Mouse (Mus musculus): ENCODE data around the gene Dhx33.

GRCm38 (mm10) chr11:71005046-71005445, 809 bp upstream of the Dhx33 start:
- TF ChIP-seq GABPA (IDR thresholded peaks at IDR 0.05; ENCODE audit: low read depth, low read length) (no peak), POLR2A (IDR thresholded peaks at IDR 0.05; ENCODE audit: control insufficient read depth in 1 of 2, insufficient read depth in 1 of 2, low read depth in 1 of 2, low read length in 2 of 2, poor library complexity in 1 of 2) (no peak), ZC3H11A (IDR thresholded peaks at IDR 0.05; ENCODE audit: low read depth, low read length) (no peak), POLR2AphosphoS5 (IDR thresholded peaks at IDR 0.05; ENCODE audit: borderline replicate concordance, low read depth, low read length) (no peak), MAZ (IDR thresholded peaks at IDR 0.05; ENCODE audit: low read depth, low read length) (no peak)

Measured in MEL (cell line).